Mouse (Mus musculus) thymus, postnatal 10 days (tissue): ENCODE measurements around the gene Pglyrp2.

Experiments
- DNase-seq, 2 experiments: peaks; one replicate each; pipeline ENCODE4 v3.0.0; 2021; ENCODE audit warnings: low spot score in 2 of 2

The Pglyrp2 gene

DNA sequence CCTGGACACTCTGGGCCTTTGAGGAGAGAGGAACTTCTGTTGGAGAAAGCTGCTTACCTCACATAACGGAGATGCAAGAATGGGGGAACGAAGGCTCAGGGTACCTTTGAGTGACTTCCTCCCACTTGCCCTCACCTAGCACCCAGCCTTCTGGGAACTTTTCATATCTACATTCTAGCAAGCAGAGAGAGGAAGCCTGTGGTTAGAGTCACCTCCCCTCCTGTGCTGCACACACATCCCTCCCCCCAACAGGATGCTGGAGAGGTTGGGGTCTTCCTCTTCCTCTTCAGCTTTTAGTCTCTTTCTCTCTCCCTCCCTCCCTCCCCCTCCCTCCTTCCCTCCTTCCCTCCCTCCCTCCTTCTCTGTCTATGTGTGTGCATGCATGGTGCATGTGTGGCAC lies at the start of gene Pglyrp2:
Pglyrp2 (minus strand) TSS at position 134 of the 400 bp plus-strand sequence.
- DNase-seq, result peak; percentile 77 to 84

DNA sequence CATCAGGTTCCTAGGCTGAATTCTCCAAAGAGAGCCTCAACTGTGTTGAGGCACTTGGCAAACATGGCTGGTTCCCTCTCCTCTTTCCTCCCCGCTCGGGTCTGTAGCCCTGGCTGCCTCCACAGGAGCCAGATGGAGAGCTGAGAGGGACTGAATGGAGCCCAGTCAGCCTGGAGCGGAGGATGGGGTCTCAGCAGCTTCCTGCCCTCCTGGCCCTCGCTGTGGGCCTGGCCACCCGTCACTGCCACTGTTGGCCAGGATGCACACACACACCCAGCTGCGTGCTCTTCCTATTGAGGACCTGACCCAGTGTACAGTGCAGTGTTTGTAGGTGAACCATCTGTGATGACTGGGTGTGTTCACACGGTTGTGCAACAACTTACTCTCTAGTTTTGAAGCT lies 48.2 kb upstream of the Pglyrp2 start:
- DNase-seq, result no peak

DNA sequence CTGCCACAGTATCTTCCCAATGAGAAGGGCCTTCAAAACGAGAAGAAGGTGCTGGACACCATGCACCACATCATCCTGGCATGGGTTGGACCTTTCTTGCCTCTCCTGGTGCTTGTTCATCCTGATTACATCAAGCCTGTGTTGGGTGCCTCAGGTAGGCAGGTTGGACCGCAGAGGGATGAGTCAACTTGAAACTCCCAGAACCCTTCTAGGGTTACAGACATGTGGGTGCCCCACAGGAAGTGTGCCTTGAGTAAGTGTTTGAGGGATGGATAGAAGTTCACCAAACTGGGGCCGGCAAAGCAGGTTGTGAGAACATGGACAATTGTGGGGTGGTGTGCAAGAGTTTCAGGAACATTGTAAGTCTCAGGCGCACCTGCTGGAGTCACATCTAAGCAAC lies 46.8 kb upstream of the Pglyrp2 start:
- DNase-seq, result no peak

DNA sequence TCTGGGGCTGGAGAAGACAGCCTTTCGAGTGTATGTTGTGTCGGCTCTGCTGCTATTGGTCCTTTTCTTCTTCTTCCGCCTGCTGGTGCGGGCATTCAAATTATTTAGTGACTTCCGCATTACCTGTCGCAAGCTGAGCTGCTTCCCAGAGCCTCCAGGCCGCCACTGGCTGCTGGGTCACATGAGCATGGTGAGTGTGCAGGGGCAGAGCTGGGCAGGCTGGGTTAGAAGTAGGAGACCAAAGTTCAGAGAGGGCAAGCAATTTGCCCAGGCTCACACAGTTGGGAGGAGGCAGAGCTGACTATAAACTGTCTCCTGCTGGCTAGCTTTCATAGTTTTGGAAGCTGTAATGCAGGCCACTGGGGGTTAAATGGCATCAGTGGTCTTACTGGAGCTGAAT lies 44.5 kb upstream of the Pglyrp2 start:
- no peak for DNase-seq

DNA sequence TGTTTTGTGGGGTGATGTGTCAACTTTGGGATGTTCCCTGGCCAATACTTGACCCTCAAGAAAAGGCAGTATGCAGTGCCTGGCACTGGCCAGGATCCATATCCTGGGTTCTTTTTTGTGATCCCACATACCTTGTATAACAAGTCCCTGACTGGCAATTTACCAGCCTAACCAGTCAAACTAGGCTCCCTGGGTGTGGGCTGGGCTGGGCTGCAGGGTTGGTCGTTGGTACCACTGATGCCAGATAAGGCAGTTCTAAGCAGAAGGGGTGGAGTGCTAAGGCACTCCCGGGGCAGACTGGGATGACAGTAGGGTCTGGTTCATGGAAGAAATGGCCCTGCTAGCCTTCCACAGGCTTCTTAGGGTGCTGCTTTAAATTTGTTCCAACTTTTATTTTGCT lies 31.0 kb upstream of the Pglyrp2 start:
- no peak for DNase-seq

DNA sequence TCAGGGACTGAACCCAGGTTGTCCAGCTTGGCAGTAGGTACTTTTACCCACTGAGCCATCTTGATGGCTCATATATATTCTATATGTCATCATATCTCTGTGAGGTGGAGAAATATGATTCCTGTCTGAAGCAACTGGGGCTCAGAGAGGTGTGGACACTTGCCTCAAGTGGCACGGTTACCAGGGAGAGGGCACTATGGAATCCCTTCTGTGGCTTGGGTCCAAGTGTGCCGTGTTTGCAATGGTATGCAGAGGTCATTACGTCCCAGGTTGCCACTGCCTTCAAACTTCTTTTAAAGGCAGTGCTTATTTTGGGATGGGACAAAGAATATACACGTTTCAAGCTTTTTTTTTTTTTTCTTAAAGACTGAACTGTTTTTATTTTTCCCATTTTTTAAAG lies 30.2 kb upstream of the Pglyrp2 start:
- DNase-seq, result no peak

DNA sequence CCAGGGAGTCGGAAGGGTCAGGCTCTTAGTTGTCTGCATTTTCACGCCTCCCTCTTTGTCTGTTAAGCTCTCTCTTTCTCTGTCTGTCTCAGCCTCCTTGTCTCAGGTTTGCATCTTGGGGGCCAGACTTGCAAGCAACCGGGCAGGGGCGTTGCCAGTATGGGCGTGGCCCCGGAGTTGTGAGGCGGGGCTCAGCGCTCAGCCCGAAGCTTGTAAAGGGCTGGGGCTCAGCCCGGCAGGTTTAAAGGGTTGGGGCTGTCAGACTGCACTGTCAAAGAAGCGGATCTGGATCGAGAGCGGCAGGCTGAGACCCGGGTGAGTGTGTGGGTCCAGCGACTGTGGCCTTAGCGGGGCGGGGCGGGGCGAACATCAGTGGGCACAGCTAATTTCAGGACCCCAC lies 28.5 kb upstream of the Pglyrp2 start, which contains the start of gene Cyp4f39:
Cyp4f39 (plus strand) TSS at position 242 of the 400 bp plus-strand sequence.
- DNase-seq, result peak; percentile 15 to 32

DNA sequence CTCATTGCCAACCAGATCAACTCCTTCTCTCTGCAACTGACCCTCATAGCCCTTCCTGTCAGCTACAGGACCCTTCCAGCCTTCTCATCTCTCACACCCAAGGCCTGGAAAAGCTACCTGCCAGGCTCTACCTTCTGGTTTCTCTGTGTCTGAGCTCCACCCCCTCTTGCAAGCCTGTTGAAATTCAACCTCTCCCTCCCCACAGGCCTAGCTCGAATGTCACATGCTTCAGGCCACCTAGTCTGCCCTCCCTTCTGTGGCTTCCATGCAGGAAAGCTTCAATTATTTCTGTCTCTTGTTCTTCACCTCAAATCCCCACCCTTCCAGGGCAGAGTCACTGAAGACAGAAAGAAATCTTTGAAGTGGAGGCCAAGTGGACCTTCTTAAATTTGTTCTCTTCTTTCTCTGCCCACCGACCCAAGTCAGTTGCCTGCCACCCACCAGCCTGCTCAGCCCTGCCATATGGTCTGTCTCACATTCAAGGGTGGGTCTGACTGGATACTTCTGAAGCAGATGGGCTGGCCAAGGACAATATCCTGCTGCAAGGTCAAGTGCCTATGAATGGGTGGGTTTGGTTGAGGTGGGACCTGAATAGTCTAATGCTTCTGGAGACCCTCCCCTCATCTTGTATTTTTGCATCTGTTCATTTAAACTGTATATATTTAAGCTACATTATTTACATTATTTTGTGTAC lies 27.0 kb upstream of the Pglyrp2 start:
- no peak for DNase-seq

DNA sequence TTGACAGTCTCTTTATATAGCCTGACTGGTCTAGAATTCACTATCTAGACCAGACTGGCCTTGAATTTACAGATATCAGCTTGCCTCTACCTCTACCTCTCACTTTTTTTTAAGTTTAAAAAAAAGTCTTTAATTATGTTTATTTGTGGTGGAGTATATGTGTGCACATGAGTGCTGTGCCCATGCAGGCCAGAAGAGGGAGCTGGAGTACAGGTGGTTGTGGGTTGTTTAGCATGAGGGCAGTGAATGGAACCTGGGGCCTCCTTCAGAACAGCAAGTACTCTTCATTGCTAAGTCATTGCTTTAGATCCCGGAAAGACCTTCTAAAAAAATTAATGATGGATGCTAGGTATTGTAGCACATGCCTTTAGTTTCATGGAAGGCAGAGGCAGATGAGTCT lies 25.1 kb upstream of the Pglyrp2 start:
- no peak for DNase-seq

DNA sequence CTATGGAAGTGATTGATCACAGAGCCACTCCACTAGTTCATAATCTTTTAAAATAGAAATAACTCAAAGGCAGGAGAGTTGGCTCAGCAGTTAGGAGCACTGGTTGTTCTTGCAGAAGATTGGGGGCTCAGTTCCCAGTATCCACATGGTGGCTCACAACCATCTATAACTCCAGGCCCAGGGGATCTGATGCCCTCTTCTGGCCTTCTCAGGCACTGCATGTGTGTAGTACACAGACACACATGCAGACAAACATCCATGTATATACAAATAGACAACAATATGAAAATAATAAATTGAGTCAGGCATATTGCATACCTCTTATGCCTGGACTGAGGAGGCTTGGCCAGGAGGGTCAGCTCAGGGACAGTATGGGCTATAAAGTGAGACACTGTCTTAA lies 23.2 kb upstream of the Pglyrp2 start:
- no peak for DNase-seq

DNA sequence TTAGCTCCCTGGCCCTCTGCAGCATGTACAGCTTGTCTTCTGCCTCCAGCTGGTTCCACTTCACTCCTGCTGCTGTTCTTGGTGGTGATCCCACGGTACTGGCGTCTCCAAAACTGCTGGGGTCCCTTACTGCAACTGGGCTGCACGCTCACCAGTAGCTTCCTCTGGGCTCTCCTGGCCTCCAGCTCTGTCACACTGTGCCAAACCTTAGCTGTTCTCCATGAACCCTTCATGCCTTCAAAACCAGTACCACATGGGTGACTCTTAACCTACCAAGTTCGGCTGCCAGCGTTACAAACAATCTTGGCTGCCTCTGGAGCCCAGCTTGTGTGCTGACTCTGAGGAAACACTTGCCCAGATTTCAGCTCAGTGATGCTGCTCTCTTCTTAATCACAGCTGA lies 21.0 kb upstream of the Pglyrp2 start:
- DNase-seq, result no peak

DNA sequence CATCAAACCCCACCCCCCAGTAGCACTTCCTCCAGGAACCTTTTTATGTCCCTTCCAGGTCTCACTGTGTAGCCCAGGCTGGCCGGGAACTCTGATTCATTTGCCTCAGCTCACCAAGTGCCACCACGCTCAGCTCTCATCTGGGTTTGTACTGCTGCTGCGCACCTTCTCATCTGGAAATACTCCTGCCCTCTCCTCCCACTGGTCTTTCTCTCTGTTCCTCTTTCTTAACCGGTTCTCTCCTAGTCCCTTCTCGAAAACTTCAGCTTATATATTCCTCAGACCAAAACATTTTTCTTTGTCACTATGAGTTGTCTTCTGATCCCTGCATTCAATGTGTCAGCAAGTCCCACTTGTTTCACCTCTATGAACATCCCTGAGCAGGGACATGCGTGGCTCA lies 19.3 kb upstream of the Pglyrp2 start:
- no peak for DNase-seq

DNA sequence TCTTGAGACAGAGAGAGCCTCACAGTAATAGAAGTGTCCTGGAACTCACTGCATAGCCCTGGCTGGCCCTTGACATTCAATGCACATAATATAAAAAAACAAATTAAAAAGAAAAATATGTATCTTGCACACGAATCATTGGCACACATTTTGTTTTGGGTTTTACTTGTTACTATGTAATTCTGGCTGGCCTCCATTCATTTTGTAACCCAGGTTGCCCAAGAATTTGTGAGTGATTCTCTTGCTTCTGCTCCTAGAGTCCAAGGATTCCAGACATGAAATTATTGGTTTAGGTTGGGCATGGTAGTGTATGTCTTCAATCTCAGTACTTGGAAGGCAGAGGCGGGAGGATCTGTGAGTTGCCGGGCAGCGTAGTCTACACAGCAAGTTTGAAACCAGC lies 13.1 kb upstream of the Pglyrp2 start:
- DNase-seq, result no peak

DNA sequence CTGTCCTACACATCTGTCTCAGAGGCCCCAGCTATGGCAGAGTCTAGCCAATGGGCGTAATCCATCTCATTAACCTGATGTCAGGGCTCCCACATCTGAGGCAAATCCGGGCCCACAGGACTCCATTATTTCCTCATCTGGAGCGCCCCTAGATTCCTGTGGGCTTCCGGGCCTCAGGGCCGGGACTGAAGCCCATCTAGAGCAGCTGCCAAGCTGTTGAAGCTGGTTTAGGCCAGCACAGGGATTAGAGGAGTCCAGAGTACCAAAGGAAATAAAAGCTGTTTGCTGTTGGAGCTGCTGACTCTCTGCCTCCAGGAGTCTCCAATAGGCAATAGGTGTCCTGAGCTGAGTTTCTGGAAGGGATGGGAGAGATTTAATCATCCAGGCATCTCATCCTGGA lies 11.2 kb upstream of the Pglyrp2 start:
- no peak for DNase-seq

DNA sequence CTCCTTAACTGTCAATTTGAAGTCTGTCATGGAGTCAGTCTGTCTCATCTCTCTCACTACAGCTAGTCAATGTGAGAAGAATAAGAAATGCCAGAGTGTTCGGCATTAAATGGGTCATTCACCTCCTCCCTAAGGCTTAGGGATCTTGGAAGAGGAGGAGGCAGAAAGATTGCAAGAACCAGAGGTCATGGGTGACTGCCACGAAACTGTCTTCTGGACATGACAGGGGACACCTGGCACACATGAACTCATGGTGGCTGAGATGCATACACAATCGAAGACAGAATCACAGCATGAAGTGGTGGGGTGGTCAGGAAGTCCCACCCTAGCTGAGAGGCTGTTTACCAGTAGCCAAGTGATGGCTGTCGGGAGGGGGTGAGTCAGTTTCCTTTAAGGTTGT lies 10.4 kb upstream of the Pglyrp2 start:
- no peak for DNase-seq

DNA sequence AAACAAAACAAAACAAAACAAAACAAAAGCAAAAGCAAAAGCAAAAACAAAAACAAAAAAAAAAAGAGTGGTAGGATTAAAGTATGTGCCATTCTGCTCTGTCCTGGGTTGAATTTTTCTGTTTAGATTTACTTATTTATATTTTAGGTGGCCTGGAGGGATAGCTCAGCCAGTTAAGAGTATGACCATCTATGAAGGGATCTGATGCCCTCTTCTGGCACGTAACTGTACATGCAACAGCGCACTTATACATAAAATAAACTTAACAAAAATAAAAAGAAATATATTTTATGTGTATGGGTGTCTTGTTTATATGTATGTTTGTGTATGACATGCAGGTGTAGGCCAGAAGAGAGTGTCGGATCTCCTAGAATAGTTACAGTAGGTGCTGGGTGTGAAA lies 8.0 kb upstream of the Pglyrp2 start:
- DNase-seq, result peak in 1 of 2 experiments; percentile 32

DNA sequence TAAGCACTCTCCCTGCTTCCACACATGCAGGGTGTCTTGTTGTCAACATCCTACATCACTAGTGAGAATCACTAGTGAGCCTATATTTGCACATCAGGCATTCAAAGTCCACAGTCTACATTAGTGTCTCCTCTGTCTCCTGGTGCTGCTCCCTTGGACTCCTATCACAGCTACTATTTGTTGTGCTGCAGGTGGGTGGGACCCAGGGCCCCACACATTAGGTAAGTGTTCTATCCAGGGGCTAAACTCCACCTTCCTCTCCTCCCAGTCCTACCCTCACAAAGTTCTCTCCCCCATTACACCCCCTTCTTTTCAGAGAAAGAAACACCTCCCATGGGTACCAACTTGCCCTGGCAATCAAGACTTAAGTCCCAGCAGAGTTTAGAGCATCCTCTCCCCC lies 2.6 kb upstream of the Pglyrp2 start:
- DNase-seq, result no peak

DNA sequence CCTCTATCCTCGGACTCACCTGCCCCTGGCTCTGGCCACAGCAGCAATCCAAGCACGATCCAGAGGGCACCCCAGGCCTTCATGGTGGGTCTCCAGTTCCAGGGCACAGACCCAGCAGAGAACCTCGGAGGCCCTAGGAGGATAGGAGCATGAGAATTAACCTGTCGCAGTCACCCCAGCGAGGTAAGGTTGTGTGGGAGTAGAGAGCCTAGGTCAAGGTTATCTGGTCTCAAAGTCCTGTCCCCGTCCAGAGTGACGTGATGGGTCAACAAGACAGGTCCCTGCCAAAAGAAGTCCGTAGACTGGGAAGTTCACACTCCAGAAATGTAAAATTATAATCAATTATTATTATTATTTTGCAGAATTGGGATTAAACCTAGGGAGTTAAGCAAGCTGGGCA lies 3.2 kb downstream of the Pglyrp2 start:
- no peak for DNase-seq

DNA sequence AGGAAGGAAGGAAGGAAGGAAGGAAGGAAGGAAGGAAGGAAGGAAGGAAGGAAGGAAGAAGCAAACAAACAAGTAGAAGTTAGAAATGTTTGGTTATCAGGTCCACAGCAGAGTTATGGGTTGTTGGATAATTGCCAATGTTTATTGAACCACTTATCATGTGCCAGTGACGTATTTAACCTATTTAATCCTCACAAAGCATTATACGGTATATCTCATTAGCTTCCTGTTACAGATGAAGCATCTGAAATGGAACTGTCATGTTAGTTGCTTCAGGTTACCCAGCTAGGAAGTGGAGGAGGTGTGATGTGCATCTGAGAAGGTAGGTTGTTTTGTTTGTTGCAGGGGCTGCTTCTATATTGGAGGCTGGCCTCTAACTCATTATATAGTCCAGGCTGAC lies 4.0 kb downstream of the Pglyrp2 start:
- DNase-seq, result no peak

DNA sequence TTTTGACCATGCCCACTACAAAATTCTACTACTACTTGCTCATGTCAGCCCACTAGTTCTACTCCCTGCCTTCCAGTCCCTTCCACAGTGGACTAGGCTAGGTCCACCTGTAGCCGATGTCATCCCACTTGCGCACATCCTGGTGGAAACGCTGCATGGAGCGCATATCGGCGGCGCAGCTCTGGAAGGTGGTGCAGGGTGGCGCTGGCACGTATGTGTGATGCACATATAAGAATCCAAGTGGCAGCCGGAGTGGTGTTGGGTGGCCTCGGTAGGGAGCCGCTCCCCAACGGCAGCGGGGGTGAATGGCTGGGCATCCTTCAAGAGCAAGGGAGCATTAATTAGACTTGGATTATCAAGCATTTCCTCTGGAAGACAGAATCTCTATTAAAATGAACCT lies 7.2 kb downstream of the Pglyrp2 start:
- DNase-seq, result no peak

DNA sequence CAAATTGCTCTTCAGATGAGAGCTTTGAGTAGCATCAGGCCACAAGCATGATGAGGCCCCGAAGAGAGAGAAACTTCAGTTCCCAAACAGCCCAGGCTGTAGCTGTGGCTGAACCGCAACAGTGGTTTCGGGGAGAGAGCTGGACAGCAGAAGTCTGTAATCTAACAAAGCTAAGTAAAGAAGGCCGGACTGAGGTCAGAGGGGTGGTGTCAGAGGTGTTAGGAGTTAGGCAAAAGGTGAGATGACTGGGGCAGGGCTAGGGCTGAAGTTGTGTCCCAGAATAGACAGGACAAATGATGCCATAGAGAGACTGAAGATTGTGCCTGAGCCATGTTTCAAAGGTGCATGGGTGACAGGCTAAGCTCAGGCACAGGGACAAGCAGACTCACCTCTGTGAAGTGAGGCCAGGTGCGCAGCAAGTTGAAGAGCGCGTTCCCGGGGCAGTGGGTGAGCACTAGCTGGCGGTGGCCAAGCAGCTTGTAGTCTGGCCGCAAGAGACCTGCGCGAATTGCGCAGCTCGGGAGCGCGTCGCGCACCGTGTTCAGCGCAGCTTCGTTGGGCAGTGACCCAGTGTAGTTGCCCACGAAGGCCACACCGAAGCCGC lies 8.4 kb downstream of the Pglyrp2 start:
- no peak for DNase-seq

DNA sequence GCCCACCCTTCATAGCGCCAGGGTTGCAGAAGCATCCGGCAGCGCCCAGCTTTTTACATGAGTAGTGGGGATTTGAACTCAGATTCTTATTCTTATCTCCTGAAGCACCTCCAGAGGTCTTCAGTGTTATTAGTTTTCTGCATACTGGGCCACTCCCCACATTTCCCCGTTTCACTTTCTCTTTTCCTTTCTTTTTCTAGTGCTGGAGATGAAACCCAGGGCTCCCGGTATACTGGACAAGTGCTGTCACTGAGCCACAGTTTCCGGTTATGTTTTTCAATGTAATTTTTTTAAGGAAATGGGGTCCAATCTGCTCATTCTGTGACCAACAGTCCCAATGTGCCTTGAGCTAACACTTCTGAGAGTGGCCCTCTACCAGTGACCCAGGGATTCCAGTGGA lies 12.1 kb downstream of the Pglyrp2 start:
- DNase-seq, result no peak

DNA sequence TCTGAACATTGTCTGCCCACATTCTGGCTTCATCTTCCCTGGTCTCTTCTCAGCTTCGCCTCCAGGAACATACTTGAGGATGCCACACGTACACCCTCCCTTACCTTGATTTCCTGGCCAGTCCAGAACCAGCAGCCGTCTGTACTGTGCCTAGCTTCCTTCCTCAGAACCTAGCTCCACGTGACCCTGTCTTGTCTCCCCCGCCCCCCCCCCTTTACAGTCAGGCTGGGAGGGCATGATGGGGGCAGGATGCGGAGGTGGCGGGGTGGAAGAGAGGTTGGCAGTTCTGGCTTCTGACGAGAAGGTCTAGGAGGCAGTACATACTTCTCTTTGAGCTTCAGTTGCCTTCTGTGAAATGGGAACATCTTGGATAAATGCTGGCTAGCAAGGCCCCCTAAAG lies 20.6 kb downstream of the Pglyrp2 start, which contains the start of gene Rasal3:
Rasal3 (minus strand) TSS at position 167 of the 400 bp plus-strand sequence.
- peak; percentile 76 to 81 for DNase-seq

DNA sequence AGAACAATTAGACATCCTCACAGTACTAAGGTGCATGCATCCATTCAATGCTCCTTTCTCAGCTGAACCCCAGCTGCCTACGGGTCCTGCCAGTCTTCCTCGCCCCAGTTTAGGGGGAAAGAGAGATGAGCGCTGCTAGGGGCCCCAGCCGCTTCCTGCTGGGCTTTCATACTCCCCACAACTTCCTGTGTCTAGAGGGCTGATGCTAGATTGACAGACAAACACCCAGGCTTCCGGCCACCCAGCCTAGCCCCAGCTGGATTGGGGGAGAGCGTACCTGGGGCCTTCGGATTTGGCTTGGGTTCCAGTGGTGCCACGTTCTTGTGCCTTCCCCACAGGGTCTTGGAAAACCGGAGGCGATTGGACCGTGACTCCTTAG lies 21.2 kb downstream of the Pglyrp2 start:
- DNase-seq, result peak; percentile 82 to 88
